Mouse (Mus musculus) forebrain, embryonic 13.5 days (tissue): Measurements from ENCODE around the gene Capn7. TPM values are rescaled to one million over a fixed set of nuclear protein-coding genes. Genes with fewer than 3 reads are reported as not detected.

Source experiments
- ATAC-seq: fragments of 200-750 bp; cut with Nextera tagmentation; 2 replicates; pipeline ENCODE4 v1.8.0; 2017
- H3K27ac ChIP-seq: fragments of 300-500 bp; sonication (generic); 2 replicates; pipeline ENCODE4 v1.5.1; 2015; ENCODE audit warnings: inconsistent platforms, mild to moderate bottlenecking, moderate library complexity
- H3K27me3 ChIP-seq: fragments of 300-500 bp; sonication (generic); 2 replicates; pipeline ENCODE4 v1.6.1; 2015; ENCODE audit warnings: mild to moderate bottlenecking, inconsistent platforms
- H3K36me3 ChIP-seq: fragments of 300-500 bp; sonication (generic); 2 replicates; pipeline ENCODE4 v1.6.1; 2015; ENCODE audit warnings: mild to moderate bottlenecking, inconsistent platforms; ENCODE audit not compliant: poor library complexity, severe bottlenecking
- H3K4me1 ChIP-seq: fragments of 300-500 bp; sonication (generic); 2 replicates; pipeline ENCODE4 v1.6.1; 2015; ENCODE audit warnings: inconsistent platforms
- H3K4me2 ChIP-seq: fragments of 300-500 bp; sonication (generic); 2 replicates; pipeline ENCODE4 v1.6.1; 2015; ENCODE audit warnings: inconsistent platforms, mild to moderate bottlenecking, moderate library complexity
- H3K4me3 ChIP-seq: fragments of 300-500 bp; sonication (generic); 2 replicates; pipeline ENCODE4 v1.5.1; 2015; ENCODE audit warnings: mild to moderate bottlenecking, inconsistent platforms
- H3K9ac ChIP-seq: fragments of 300-500 bp; sonication (generic); 2 replicates; pipeline ENCODE4 v1.6.1; 2015; ENCODE audit warnings: mild to moderate bottlenecking, inconsistent platforms
- H3K9me3 ChIP-seq: fragments of 300-500 bp; sonication (generic); replicated peaks from 2 replicates; pipeline ENCODE4 v1.6.1; 2016; ENCODE audit warnings: inconsistent platforms
- WGBS: fragments of 180-500 bp; shearing (Covaris S2); methylation state at CpG from one replicate; pipeline ENCODE4 v1.1.7; 2015; 5-methylcytosine and 5-hydroxymethylcytosine counted together
- polyA plus RNA-seq: library from polyadenylated mRNA; unstranded; fragments of >200 nt; fragmentation: Nextera tagmentation; extraction: Ambion mirVana; gene quantifications from 2 replicates; pipeline ENCODE4 v1.2.1, GENCODE M21; 2015

Gene Capn7
- polyA plus RNA-seq, 1 experiment from 2014 or later: 44.2 TPM

GRCm38 (mm10) chr14:31367951-31368350, 31.5 kb downstream of the Capn7 start:
- no peak overlapping the region for H3K4me3 ChIP-seq
- WGBS: 95% methylated on average over 7 of the region's 7 CpGs
- no peak overlapping the region for H3K9ac ChIP-seq
- H3K27ac ChIP-seq: no peak overlapping the region
- no peaks in the 10 kb centered on the region for H3K27me3 ChIP-seq
- H3K4me2 ChIP-seq: no peak overlapping the region
- no peak for ATAC-seq
- no peaks in the 10 kb centered on the region for H3K9me3 ChIP-seq
- peaks cover 73% of the 10 kb centered on the region for H3K36me3 ChIP-seq
- H3K4me1 ChIP-seq: no peaks in the 10 kb centered on the region

- peaks cover 74% of the 10 kb centered on the region for H3K36me3 ChIP-seq
- no peaks in the 10 kb centered on the region for H3K4me1 ChIP-seq
- H3K9me3 ChIP-seq: no peaks in the 10 kb centered on the region
- no peak overlapping the region for H3K4me3 ChIP-seq
- no peak overlapping the region for H3K27ac ChIP-seq
- ATAC-seq: no peak
- no peak overlapping the region for H3K9ac ChIP-seq
- no peak overlapping the region for H3K4me2 ChIP-seq
- 92% methylated on average over 3 of the region's 3 CpGs for WGBS
- no peaks in the 10 kb centered on the region for H3K27me3 ChIP-seq
These were observed 32.9 kb downstream of the Capn7 start for GRCm38 (mm10) chr14:31369377-31369776.

- ATAC-seq: no peak
- Histone ChIP-seq H3K27ac (no peak overlapping the region), H3K4me1 (no peaks in the 10 kb centered on the region), H3K4me2 (no peak overlapping the region), H3K9me3 (no peaks in the 10 kb centered on the region), H3K27me3 (no peaks in the 10 kb centered on the region), H3K4me3 (no peak overlapping the region), H3K9ac (no peak overlapping the region), H3K36me3 (peaks cover 88% of the 10 kb centered on the region)
- 89% methylated on average over 6 of the region's 6 CpGs for WGBS
These were observed 38.0 kb downstream of the Capn7 start for GRCm38 (mm10) chr14:31374390-31374789.

- peaks cover 72% of the 10 kb centered on the region for H3K36me3 ChIP-seq
- no peak overlapping the region for H3K4me2 ChIP-seq
- no peaks in the 10 kb centered on the region for H3K27me3 ChIP-seq
- no peak overlapping the region for H3K4me3 ChIP-seq
- no peaks in the 10 kb centered on the region for H3K9me3 ChIP-seq
- no peak overlapping the region for H3K27ac ChIP-seq
- 93% methylated on average over 3 of the region's 3 CpGs for WGBS
- H3K9ac ChIP-seq: no peak overlapping the region
- no peak for ATAC-seq
- no peaks in the 10 kb centered on the region for H3K4me1 ChIP-seq
These were observed 39.9 kb downstream of the Capn7 start for GRCm38 (mm10) chr14:31376331-31376730.

GRCm38 (mm10) chr14:31382276-31382675, 45.8 kb downstream of the Capn7 start:
- Histone ChIP-seq H3K9me3 (no peaks in the 10 kb centered on the region), H3K4me2 (no peak overlapping the region), H3K27ac (no peak overlapping the region), H3K9ac (no peak overlapping the region), H3K27me3 (no peaks in the 10 kb centered on the region), H3K4me1 (0 out of 2 replicates have a peak, but pooled peaks cover 3% of the 10 kb centered on the region), H3K4me3 (no peak overlapping the region), H3K36me3 (peaks cover 25% of the 10 kb centered on the region)
- 83% methylated on average over 8 of the region's 8 CpGs for WGBS
- no peak for ATAC-seq

GRCm38 (mm10) chr14:31383470-31384050, 47.1 kb downstream of the Capn7 start:
- 87% methylated on average over 11 of the region's 11 CpGs for WGBS
- H3K4me3 ChIP-seq: no peak overlapping the region
- H3K36me3 ChIP-seq: peaks cover 13% of the 10 kb centered on the region
- H3K9ac ChIP-seq: no peak overlapping the region
- H3K4me2 ChIP-seq: no peak overlapping the region
- no peak for ATAC-seq
- H3K27ac ChIP-seq: no peak overlapping the region
- 0 out of 2 replicates have a peak, but pooled peaks cover 3% of the 10 kb centered on the region for H3K4me1 ChIP-seq
- no peaks in the 10 kb centered on the region for H3K27me3 ChIP-seq
- no peaks in the 10 kb centered on the region for H3K9me3 ChIP-seq

GRCm38 (mm10) chr14:31384366-31385323, 48.2 kb downstream of the Capn7 start:
- no peak overlapping the region for H3K27ac ChIP-seq
- WGBS: 80% methylated on average over 13 of the region's 13 CpGs
- H3K9ac ChIP-seq: no peak overlapping the region
- no peaks in the 10 kb centered on the region for H3K27me3 ChIP-seq
- ATAC-seq: no peak
- H3K4me1 ChIP-seq: 0 out of 2 replicates have a peak, but pooled peaks cover 3% of the 10 kb centered on the region
- H3K9me3 ChIP-seq: no peaks in the 10 kb centered on the region
- H3K4me2 ChIP-seq: no peak overlapping the region
- peaks cover 5% of the 10 kb centered on the region; the same call in 1 of the 2 replicates for H3K36me3 ChIP-seq
- no peak overlapping the region for H3K4me3 ChIP-seq

GRCm38 (mm10) chr14:31385406-31385805, 49.0 kb downstream of the Capn7 start:
- Histone ChIP-seq H3K36me3 (peaks cover 5% of the 10 kb centered on the region; the same call in 1 of the 2 replicates), H3K27ac (no peak overlapping the region), H3K4me1 (0 out of 2 replicates have a peak, but pooled peaks cover 3% of the 10 kb centered on the region), H3K27me3 (no peaks in the 10 kb centered on the region), H3K9ac (no peak overlapping the region), H3K4me2 (no peak overlapping the region), H3K4me3 (no peak overlapping the region), H3K9me3 (no peaks in the 10 kb centered on the region)
- no peak for ATAC-seq
- 96% methylated on average over 5 of the region's 5 CpGs for WGBS

- H3K27me3 ChIP-seq: no peaks in the 10 kb centered on the region
- H3K9ac ChIP-seq: no peak overlapping the region
- WGBS: 59% methylated on average over 13 of the region's 13 CpGs
- H3K36me3 ChIP-seq: peaks cover 5% of the 10 kb centered on the region; the same call in 1 of the 2 replicates
- ATAC-seq: no peak
- H3K4me3 ChIP-seq: no peak overlapping the region
- no peaks in the 10 kb centered on the region for H3K9me3 ChIP-seq
- H3K4me2 ChIP-seq: no peak overlapping the region
- H3K4me1 ChIP-seq: 0 out of 2 replicates have a peak, but pooled peaks cover 3% of the 10 kb centered on the region
- H3K27ac ChIP-seq: no peak overlapping the region
These were observed 49.7 kb downstream of the Capn7 start for GRCm38 (mm10) chr14:31385977-31386697.

GRCm38 (mm10) chr14:31387301-31387981, 51.0 kb downstream of the Capn7 start:
- H3K9ac ChIP-seq: no peak overlapping the region
- H3K27me3 ChIP-seq: no peaks in the 10 kb centered on the region
- H3K4me2 ChIP-seq: no peak overlapping the region
- H3K36me3 ChIP-seq: peaks cover 2% of the 10 kb centered on the region; the same call in 1 of the 2 replicates
- no peak overlapping the region for H3K4me3 ChIP-seq
- 0 out of 2 replicates have a peak, but pooled peaks cover 3% of the 10 kb centered on the region for H3K4me1 ChIP-seq
- 85% methylated on average over 11 of the region's 11 CpGs for WGBS
- ATAC-seq: no peak
- no peaks in the 10 kb centered on the region for H3K9me3 ChIP-seq
- no peak overlapping the region for H3K27ac ChIP-seq

GRCm38 (mm10) chr14:31388086-31388872, 51.8 kb downstream of the Capn7 start:
- 82% methylated on average over 13 of the region's 13 CpGs for WGBS
- Histone ChIP-seq H3K4me2 (no peak overlapping the region), H3K27me3 (no peaks in the 10 kb centered on the region), H3K36me3 (no peaks in the 10 kb centered on the region), H3K4me1 (0 out of 2 replicates have a peak, but pooled peaks cover 3% of the 10 kb centered on the region), H3K27ac (no peak overlapping the region), H3K4me3 (no peak overlapping the region), H3K9me3 (no peaks in the 10 kb centered on the region), H3K9ac (no peak overlapping the region)
- no peak for ATAC-seq
